Mouse (Mus musculus) cortical plate, adult 2 months (tissue): ENCODE measurements at regions not wholly inside any gene's neighbourhood (a gene's known extent, or its start where the extent isn't known, plus 50 kb on each side); places are given as distances from the start of the nearest gene placed in this dataset.

Source experiments
- CTCF ChIP-seq: fragments of 200-500 bp; IDR thresholded peaks from 2 replicates; pipeline ENCODE4 v1.5.1; 2011; ENCODE audit warnings: mild to moderate bottlenecking, control low read depth, low read length; ENCODE audit not compliant: insufficient read depth; ENCODE audit errors: extremely low read depth
- POLR2A ChIP-seq: fragments of 200-500 bp; IDR thresholded peaks from 2 replicates; pipeline ENCODE4 v1.6.1; 2011; ENCODE audit warnings: mild to moderate bottlenecking, low read length, control low read depth; ENCODE audit not compliant: insufficient read depth; ENCODE audit errors: extremely low read depth

DNA sequence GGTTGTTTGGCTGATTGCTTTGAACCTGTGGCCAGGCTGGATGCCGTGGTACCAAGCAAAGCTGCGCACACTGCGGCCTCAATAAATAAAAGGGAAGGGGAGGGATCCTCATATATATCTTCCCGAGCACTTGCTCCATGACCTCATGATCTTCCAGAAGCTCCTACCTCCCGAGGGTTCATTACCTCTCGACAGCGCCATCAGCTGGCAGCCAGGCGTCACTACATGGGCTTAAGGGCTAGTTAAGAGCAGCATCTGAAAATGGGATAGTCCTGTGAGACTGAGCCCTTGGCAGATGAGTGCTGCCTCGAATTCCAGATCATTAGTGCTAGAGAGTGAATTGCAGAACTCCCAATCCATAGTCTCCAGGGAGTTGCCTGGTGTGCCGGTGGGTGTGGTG, 134.0 kb downstream of the Zfp281 start:
- no peak for TF ChIP-seq CTCF
- TF ChIP-seq POLR2A = no peak
